Mouse (Mus musculus): ENCODE results near the gene C330007P06Rik.

GRCm38 (mm10) chrX:36807360-36808317, 66.3 kb downstream of the C330007P06Rik start:
- TF ChIP-seq POLR2A (IDR thresholded peaks at IDR 0.05; ENCODE audit: control insufficient read depth, extremely low read depth, insufficient read depth, low read length, poor library complexity) (peak; percentile 52; the same call in 1 of the 2 replicates), CTCF (IDR thresholded peaks at IDR 0.05; ENCODE audit: borderline replicate concordance, control insufficient read depth, extremely low read depth, insufficient read depth, low read length, poor library complexity) (peak; percentile 65; the same call in 1 of the 2 replicates)
